Mouse (Mus musculus) limb, embryonic 14.5 days (tissue): ENCODE data around the gene Adh1. TPM values are rescaled to one million over a fixed set of nuclear protein-coding genes. Genes with fewer than 3 reads are reported as not detected.

ENCODE experiments used
- ATAC-seq: fragments of 200-750 bp; cut with Nextera tagmentation; 2 replicates; pipeline ENCODE4 v1.8.0; 2017; ENCODE audit warnings: low read depth, moderate number of reproducible peaks, moderate TSS enrichment; ENCODE audit not compliant: low FRiP score
- DNase-seq: peaks from one replicate; pipeline ENCODE4 v3.0.0-alpha.2; 2015; ENCODE audit warnings: low spot score
- H3K27ac ChIP-seq: fragments of 300-500 bp; sonication (generic); replicated peaks from 2 replicates; pipeline ENCODE4 v1.5.1; 2014; ENCODE audit warnings: low read depth, mild to moderate bottlenecking, low read length, moderate library complexity, mixed read lengths
- H3K27me3 ChIP-seq: fragments of 300-500 bp; sonication (generic); 2 replicates; pipeline ENCODE4 v1.6.1; 2014; ENCODE audit warnings: low read length, mixed read lengths; ENCODE audit not compliant: control insufficient read depth, insufficient read depth
- H3K36me3 ChIP-seq: fragments of 300-500 bp; sonication (generic); 2 replicates; pipeline ENCODE4 v1.6.1; 2014; ENCODE audit warnings: mild to moderate bottlenecking, low read length, moderate library complexity, mixed read lengths; ENCODE audit not compliant: control insufficient read depth, insufficient read depth
- H3K4me1 ChIP-seq: fragments of 300-500 bp; sonication (generic); 2 replicates; pipeline ENCODE4 v1.6.1; 2014; ENCODE audit warnings: antibody characterized with exemption, low read length, mixed read lengths; ENCODE audit not compliant: control insufficient read depth, insufficient read depth
- H3K4me2 ChIP-seq: fragments of 300-500 bp; sonication (generic); replicated peaks from 2 replicates; pipeline ENCODE4 v1.6.1; 2014; ENCODE audit warnings: low read depth, mild to moderate bottlenecking, low read length, moderate library complexity; ENCODE audit not compliant: severe bottlenecking
- H3K4me3 ChIP-seq: fragments of 300-500 bp; sonication (generic); replicated peaks from 2 replicates; pipeline ENCODE4 v1.5.1; 2014; ENCODE audit warnings: low read length
- H3K9ac ChIP-seq: fragments of 300-500 bp; sonication (generic); 2 replicates; pipeline ENCODE4 v1.6.1; 2014; ENCODE audit warnings: mild to moderate bottlenecking, low read depth, low read length, moderate library complexity; ENCODE audit not compliant: severe bottlenecking
- H3K9me3 ChIP-seq: fragments of 300-500 bp; sonication (generic); 2 replicates; pipeline ENCODE4 v1.6.1; 2016; ENCODE audit warnings: low read length; ENCODE audit not compliant: control insufficient read depth
- POLR2A ChIP-seq: fragments of 200-500 bp; IDR thresholded peaks from 2 replicates; pipeline ENCODE4 v1.8.0; 2012; ENCODE audit warnings: inconsistent platforms, mild to moderate bottlenecking, moderate library complexity, borderline replicate concordance; ENCODE audit not compliant: insufficient read depth, insufficient read length; ENCODE audit errors: extremely low read depth
- WGBS: fragments of 180-500 bp; shearing (Covaris S2); extraction: QIAGEN DNeasy Blood & Tissue Kit; methylation state at CpG from one replicate; pipeline ENCODE4 v1.1.7; 2014; 5-methylcytosine and 5-hydroxymethylcytosine counted together
- polyA plus RNA-seq, 2 experiments: library from polyadenylated mRNA; depleted of rRNA in 1 of 2; stranded (reverse) in 1 of 2; unstranded in 1 of 2; fragments of >200 nt; fragmentation: Nextera tagmentation in 1 of 2; extraction: Ambion mirVana in 1 of 2; gene quantifications; 2 replicates each; pipeline versions ENCODE4 v1.2.1 to v1.2.3; 2012 to 2014

Adh1 gene
- polyA plus RNA-seq, 2 experiments = 8.6 to 17.4 TPM

GRCm38 (mm10) chr3:138225853-138226252 is 34.9 kb upstream of the Adh1 start:
- no peaks in the 10 kb centered on the region for H3K27me3 ChIP-seq
- H3K9ac ChIP-seq = no peak overlapping the region
- no peak overlapping the region for H3K27ac ChIP-seq
- H3K4me3 ChIP-seq = no peak overlapping the region
- no peaks in the 10 kb centered on the region for H3K4me1 ChIP-seq
- WGBS = 86% methylated on average over 7 of the region's 7 CpGs
- no peaks in the 10 kb centered on the region for H3K9me3 ChIP-seq
- ATAC-seq (no peak), DNase-seq (no peak)
- H3K4me2 ChIP-seq = no peak overlapping the region
- no peak for TF ChIP-seq POLR2A
- no peaks in the 10 kb centered on the region for H3K36me3 ChIP-seq

- no peak for TF ChIP-seq POLR2A
- Histone ChIP-seq H3K36me3 (no peaks in the 10 kb centered on the region), H3K9ac (no peak overlapping the region), H3K4me1 (no peaks in the 10 kb centered on the region), H3K27me3 (no peaks in the 10 kb centered on the region), H3K4me3 (no peak overlapping the region), H3K27ac (no peak overlapping the region), H3K4me2 (no peak overlapping the region), H3K9me3 (no peaks in the 10 kb centered on the region)
- WGBS = 90% methylated on average over 6 of the region's 6 CpGs
- ATAC-seq = no peak
- DNase-seq = no peak
These were observed 34.3 kb upstream of the Adh1 start for GRCm38 (mm10) chr3:138226476-138226875.

DNA sequence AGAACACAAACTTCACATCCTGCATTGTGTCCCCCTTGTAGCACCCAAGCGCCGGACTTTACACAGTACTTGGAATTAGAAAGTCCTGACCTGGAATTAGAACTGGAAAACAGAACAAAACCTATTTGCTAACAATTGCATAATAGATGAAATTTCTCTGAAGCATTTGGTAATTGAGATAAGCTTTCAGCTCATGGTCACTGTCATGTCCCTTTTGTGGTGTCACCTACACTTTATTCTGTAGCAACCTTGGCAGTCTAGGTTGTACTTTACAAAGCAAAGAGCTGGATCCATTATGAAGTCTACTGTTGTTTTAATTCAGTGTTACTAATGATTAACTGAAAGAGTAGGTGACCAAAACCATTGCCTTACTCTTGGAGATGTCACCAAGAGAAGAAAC is 33.7 kb upstream of the Adh1 start:
- H3K9ac ChIP-seq = no peak overlapping the region
- no peak overlapping the region for H3K4me3 ChIP-seq
- TF ChIP-seq POLR2A = no peak
- H3K9me3 ChIP-seq = no peaks in the 10 kb centered on the region
- H3K4me2 ChIP-seq = no peak overlapping the region
- H3K27ac ChIP-seq = no peak overlapping the region
- H3K27me3 ChIP-seq = no peaks in the 10 kb centered on the region
- no peaks in the 10 kb centered on the region for H3K36me3 ChIP-seq
- 94% methylated on average over 2 of the region's 2 CpGs for WGBS
- DNase-seq = no peak
- H3K4me1 ChIP-seq = no peaks in the 10 kb centered on the region
- ATAC-seq = no peak

DNA sequence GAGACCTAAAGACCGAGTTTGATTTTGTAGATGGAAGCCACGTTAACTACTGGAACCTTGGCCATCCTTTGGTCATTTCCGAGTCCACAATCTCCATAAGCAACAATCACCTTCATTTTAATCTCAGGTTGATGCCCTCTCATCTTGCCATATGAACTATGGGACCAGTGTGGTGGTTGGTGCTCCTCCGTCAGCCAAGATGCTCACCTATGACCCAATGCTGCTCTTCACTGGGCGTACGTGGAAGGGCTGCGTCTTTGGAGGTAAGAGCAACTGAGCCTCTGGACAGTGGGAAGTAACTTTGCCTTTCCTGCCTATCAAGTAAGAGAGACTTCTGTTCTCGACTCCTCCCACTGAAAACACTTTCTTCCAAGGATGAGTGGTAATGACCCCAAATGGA is 33.0 kb upstream of the Adh1 start:
- H3K9ac ChIP-seq = no peak overlapping the region
- DNase-seq (no peak), ATAC-seq (no peak)
- H3K36me3 ChIP-seq = no peaks in the 10 kb centered on the region
- no peaks in the 10 kb centered on the region for H3K9me3 ChIP-seq
- no peak overlapping the region for H3K27ac ChIP-seq
- 94% methylated on average over 8 of the region's 8 CpGs for WGBS
- TF ChIP-seq POLR2A = no peak
- H3K4me2 ChIP-seq = no peak overlapping the region
- H3K4me1 ChIP-seq = no peaks in the 10 kb centered on the region
- no peaks in the 10 kb centered on the region for H3K27me3 ChIP-seq
- no peak overlapping the region for H3K4me3 ChIP-seq

- Histone ChIP-seq H3K4me3 (no peak overlapping the region), H3K4me1 (no peaks in the 10 kb centered on the region), H3K9me3 (no peaks in the 10 kb centered on the region), H3K9ac (no peak overlapping the region), H3K36me3 (no peaks in the 10 kb centered on the region), H3K27ac (no peak overlapping the region), H3K27me3 (no peaks in the 10 kb centered on the region), H3K4me2 (no peak overlapping the region)
- ATAC-seq = no peak
- no peak for DNase-seq
- no peak for TF ChIP-seq POLR2A
- whole genome bisulfite sequencing = 76% methylated on average over 1 of the region's 1 CpGs
These were observed 31.3 kb upstream of the Adh1 start for GRCm38 (mm10) chr3:138229448-138229847.

GRCm38 (mm10) chr3:138230266-138230665 is 30.5 kb upstream of the Adh1 start:
- TF ChIP-seq POLR2A = no peak
- no peak overlapping the region for H3K27ac ChIP-seq
- no peak for ATAC-seq
- no peaks in the 10 kb centered on the region for H3K4me1 ChIP-seq
- H3K9ac ChIP-seq = no peak overlapping the region
- WGBS = 72% methylated on average over 3 of the region's 3 CpGs
- H3K4me3 ChIP-seq = no peak overlapping the region
- no peak overlapping the region for H3K4me2 ChIP-seq
- H3K36me3 ChIP-seq = no peaks in the 10 kb centered on the region
- no peak for DNase-seq
- H3K27me3 ChIP-seq = no peaks in the 10 kb centered on the region
- H3K9me3 ChIP-seq = no peaks in the 10 kb centered on the region
